Mouse (Mus musculus) spleen, adult 2 months (tissue): ENCODE data around the gene Dtl.

Source experiments
- CTCF ChIP-seq: fragments of 200-500 bp; IDR thresholded peaks from 2 replicates; pipeline ENCODE4 v1.5.1; 2011; ENCODE audit warnings: mild to moderate bottlenecking, inconsistent platforms; ENCODE audit not compliant: insufficient read depth, insufficient read length, insufficient replicate concordance; ENCODE audit errors: extremely low read depth
- POLR2A ChIP-seq: fragments of 200-500 bp; IDR thresholded peaks from 2 replicates; pipeline ENCODE4 v1.6.1; 2011; ENCODE audit warnings: low read depth, low read length, inconsistent platforms

- TF ChIP-seq CTCF = no peak
- TF ChIP-seq POLR2A = no peak
Measured at GRCm38 (mm10) chr1:191581641-191582040, 6.3 kb upstream of the Dtl start.
